Mouse (Mus musculus): ENCODE measurements around the gene Ubac2.

GRCm38 (mm10) chr14:122034451-122034850 lies 156.0 kb downstream of the Ubac2 start, which contains the start of gene Timm8a2:
- TF ChIP-seq CTCF (conservative IDR thresholded peaks at IDR 0.05 in 1 of 2, IDR thresholded peaks at IDR 0.05 in 1 of 2; ENCODE audit: low read depth in 2 of 2, low read length in 2 of 2) (no peak), KAT2A (IDR thresholded peaks at IDR 0.05; ENCODE audit: insufficient replicate concordance, low read length) (no peak), USF1 (IDR thresholded peaks at IDR 0.05; ENCODE audit: low read depth, low read length) (no peak), MYC (IDR thresholded peaks at IDR 0.05; ENCODE audit: low read depth, low read length) (no peak)

Data from CH12.LX (cell line).